Mouse (Mus musculus): ENCODE results near the gene Atp6v0b. TPM values are rescaled to one million over a fixed set of nuclear protein-coding genes. Genes with fewer than 3 reads are reported as not detected.
A peak's percentile ranks its signal among the peaks of the same experiment; 100 is the strongest.

Gene Atp6v0b
- polyA plus RNA-seq, 1 experiment: 137 TPM

DNA sequence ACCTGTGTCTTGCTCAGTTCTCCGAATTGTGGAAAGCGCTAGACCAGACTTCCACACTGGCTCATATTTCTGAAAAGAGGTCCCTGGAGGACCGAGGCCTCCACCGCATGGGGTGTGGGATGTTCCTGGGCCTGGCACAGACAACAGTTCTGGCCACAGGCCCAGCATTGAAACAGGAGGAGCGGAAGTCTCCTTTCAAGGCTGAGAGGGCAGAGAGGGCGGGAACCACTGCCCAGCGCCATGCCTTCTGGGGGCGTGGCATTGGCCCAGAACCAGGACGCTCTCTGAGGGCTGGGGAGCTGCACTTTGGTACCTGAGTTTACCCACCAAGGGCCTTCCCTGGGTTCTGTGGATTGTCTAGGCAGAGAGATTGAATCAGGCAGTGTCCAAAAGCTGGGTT, 21.1 kb downstream of the Atp6v0b start:
- H3K4me1 ChIP-seq (ENCODE audit: control insufficient read depth, insufficient read depth, low read length): peaks cover 4% of the 10 kb centered on the region
- H3K4me3 ChIP-seq (ENCODE audit: insufficient read depth, low read length): no peak overlapping the region
- H3K27ac ChIP-seq (ENCODE audit: insufficient read depth, low read length): no peak overlapping the region
- TF ChIP-seq CTCF (IDR thresholded peaks at IDR 0.05; ENCODE audit: borderline replicate concordance, insufficient read depth, low read length) (no peak), POLR2A (IDR thresholded peaks at IDR 0.05; ENCODE audit: low read depth, low read length) (no peak)

DNA sequence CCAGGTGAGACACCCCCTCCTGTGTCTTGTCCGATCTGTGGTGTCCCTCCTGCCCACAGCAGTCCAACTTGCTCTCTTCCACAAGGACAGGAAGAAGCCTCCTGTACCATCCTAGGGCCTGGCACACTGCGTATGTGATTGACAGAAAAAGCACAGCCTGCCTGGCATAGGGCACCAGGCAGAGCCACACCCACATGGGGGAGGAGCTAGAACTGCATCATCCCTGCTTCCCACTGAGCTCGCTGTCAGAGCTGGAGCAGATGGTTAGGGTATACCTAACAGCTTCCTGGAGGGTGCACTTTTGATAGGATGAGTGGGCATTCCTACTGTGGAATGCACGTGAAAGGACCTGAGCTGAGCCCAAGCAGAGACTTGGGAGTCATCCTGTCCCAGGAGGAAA, 24.3 kb downstream of the Atp6v0b start:
- Histone ChIP-seq H3K4me1 (ENCODE audit: control insufficient read depth, insufficient read depth, low read length) (peaks cover 4% of the 10 kb centered on the region), H3K27ac (ENCODE audit: insufficient read depth, low read length) (no peak overlapping the region), H3K4me3 (ENCODE audit: insufficient read depth, low read length) (no peak overlapping the region)
- TF ChIP-seq POLR2A (IDR thresholded peaks at IDR 0.05; ENCODE audit: low read depth, low read length) (no peak), CTCF (IDR thresholded peaks at IDR 0.05; ENCODE audit: borderline replicate concordance, insufficient read depth, low read length) (no peak)

DNA sequence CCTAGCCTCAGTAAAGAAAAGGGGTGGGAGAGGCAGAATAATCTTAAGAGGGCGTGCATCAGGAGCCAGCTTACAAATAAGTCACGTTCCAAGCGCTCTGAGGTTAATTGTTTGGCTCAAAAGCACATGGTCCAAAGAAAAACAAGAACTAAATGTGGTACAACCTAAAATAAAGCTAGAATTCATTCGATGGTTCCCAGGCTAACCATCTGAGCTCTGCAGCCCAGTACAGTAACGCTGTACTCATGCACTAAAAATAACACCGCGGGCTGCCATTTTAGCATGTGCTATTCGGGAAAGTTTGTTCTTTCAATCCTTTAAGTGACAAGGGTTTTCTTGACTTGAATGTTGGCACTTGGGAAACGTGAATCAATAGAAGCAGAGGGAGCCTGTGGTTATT, 26.6 kb downstream of the Atp6v0b start:
- TF ChIP-seq POLR2A (IDR thresholded peaks at IDR 0.05; ENCODE audit: low read depth, low read length): no peak
- no peak for TF ChIP-seq CTCF (IDR thresholded peaks at IDR 0.05; ENCODE audit: borderline replicate concordance, insufficient read depth, low read length)
- Histone ChIP-seq H3K4me1 (ENCODE audit: control insufficient read depth, insufficient read depth, low read length) (no peaks in the 10 kb centered on the region), H3K4me3 (ENCODE audit: insufficient read depth, low read length) (no peak overlapping the region), H3K27ac (ENCODE audit: insufficient read depth, low read length) (no peak overlapping the region)

DNA sequence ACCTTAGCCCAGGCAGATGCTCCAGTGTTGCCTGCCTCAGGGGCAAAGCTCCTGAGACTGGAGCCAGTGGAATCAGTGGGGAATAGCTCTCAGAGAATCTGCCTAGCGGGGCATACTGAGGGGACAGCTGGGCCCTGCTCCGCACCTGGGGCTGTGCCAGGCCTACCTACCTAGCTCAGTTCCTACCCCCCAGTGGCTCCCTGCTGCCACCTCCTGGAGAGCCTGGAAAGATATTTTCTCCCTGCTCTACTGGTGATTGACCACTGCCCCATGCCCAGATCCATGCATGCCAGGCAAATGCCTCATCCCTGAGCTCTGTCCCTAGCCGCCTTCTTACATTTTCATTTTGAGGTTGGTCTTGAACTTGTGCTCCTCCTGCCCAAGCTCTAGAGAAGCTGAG, 28.3 kb downstream of the Atp6v0b start:
- Histone ChIP-seq H3K27ac (ENCODE audit: insufficient read depth, low read length) (no peak overlapping the region), H3K4me3 (ENCODE audit: insufficient read depth, low read length) (no peak overlapping the region), H3K4me1 (ENCODE audit: control insufficient read depth, insufficient read depth, low read length) (no peaks in the 10 kb centered on the region)
- TF ChIP-seq CTCF (IDR thresholded peaks at IDR 0.05; ENCODE audit: borderline replicate concordance, insufficient read depth, low read length) (0 out of 2 replicates have a peak, but pooled peaks have one; percentile 15), POLR2A (IDR thresholded peaks at IDR 0.05; ENCODE audit: low read depth, low read length) (no peak)

DNA sequence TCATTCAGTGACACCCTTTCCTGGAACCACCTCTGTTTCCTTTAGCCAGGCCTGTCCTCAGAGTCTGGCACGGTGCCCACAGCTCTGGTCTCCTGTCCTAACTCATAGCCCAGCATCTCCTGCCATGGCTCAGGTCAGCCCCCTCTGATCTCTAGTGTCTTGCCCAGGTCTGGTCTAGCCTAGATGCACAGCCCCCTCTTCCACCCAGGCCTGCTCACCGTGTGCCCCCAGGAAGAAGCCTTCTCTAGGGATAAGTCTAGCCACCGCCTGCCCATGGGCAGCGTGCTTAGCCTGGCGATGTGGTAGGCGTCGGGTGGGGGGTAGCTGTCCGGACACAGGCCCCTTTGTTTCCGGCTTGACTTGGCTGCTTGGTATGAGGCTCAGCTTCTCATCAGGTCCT, 32.0 kb downstream of the Atp6v0b start:
- Histone ChIP-seq H3K4me3 (ENCODE audit: insufficient read depth, low read length) (no peak overlapping the region), H3K27ac (ENCODE audit: insufficient read depth, low read length) (no peak overlapping the region), H3K4me1 (ENCODE audit: control insufficient read depth, insufficient read depth, low read length) (no peaks in the 10 kb centered on the region)
- TF ChIP-seq CTCF (IDR thresholded peaks at IDR 0.05; ENCODE audit: borderline replicate concordance, insufficient read depth, low read length) (no peak), POLR2A (IDR thresholded peaks at IDR 0.05; ENCODE audit: low read depth, low read length) (no peak)

DNA sequence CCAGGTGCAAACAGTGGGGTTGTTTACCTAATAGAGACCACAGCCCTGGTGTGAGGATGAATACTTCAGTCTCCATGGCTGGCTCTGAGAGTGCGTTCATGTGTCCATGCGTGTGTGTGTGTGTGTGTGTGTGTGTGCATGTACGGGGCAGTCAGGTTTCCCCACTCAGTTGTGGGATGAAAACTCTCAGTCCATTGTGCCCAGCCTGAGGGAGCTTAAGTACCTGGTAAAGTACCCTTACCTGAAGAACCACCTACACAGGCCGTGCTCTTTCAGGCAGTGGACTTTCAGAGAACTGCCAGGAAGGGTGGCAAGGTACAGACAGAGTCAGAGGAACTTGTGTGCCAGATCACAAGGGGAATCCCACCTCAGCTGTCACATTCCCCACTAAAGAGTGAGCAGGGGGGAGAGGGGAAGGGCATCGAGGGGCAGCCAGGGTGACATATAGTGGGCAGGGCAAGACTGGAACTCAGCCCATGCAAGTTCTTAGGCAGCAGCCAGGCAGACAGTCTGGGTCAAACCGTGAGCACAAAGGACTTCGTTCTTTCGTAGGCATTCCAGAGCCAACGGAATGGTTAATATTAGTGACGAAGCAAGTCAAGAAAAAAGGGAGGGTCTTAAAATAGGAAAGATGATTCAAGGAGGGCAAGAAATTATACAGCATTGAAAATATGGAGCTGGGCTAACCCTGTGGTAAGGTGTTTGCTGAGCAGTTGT, 34.8 kb downstream of the Atp6v0b start:
- Histone ChIP-seq H3K4me1 (ENCODE audit: control insufficient read depth, insufficient read depth, low read length) (no peaks in the 10 kb centered on the region), H3K4me3 (ENCODE audit: insufficient read depth, low read length) (no peak overlapping the region), H3K27ac (ENCODE audit: insufficient read depth, low read length) (no peak overlapping the region)
- TF ChIP-seq CTCF (IDR thresholded peaks at IDR 0.05; ENCODE audit: borderline replicate concordance, insufficient read depth, low read length) (no peak), POLR2A (IDR thresholded peaks at IDR 0.05; ENCODE audit: low read depth, low read length) (no peak)

DNA sequence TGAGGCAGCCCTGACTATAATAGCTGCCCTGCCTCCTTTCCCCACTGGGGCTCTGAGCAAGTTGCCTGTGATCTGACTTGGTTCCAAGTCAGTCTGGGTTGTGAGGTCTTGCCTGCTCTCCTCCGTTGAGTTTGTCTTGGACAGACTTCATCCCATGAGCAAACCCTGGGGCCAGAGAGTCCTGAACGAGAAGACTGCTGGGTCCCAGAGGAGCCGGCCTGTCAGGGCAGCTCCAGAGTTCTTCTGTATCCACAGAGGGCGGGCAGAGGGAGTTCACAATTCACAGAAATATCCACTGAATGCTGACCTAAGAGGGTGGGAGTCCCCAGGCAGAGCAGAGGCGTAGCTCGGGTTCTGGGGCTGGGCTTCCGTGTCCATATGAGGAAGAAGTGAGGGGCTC, 36.3 kb downstream of the Atp6v0b start:
- Histone ChIP-seq H3K4me1 (ENCODE audit: control insufficient read depth, insufficient read depth, low read length) (no peaks in the 10 kb centered on the region), H3K4me3 (ENCODE audit: insufficient read depth, low read length) (no peak overlapping the region), H3K27ac (ENCODE audit: insufficient read depth, low read length) (no peak overlapping the region)
- TF ChIP-seq POLR2A (IDR thresholded peaks at IDR 0.05; ENCODE audit: low read depth, low read length): no peak

DNA sequence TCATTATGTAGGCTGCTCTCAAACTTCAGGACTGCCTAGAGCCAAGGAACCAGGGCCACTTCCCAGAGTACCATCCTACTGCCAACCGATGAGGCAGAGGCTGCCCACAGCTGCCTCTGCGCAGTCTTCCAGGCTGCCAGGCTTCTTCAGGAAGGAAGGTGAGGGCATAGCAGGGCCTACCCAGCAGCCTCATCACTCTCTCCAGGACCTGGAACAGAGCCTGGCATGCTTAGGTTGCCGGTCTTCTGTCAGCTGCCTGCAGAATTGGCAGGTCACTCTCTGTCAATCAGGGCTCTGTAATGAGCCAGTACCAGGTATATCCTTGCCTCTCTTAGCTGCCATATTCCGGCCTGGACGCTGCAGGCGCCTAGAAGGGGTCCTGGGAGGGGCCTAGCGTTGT, 37.0 kb downstream of the Atp6v0b start:
- Histone ChIP-seq H3K4me3 (ENCODE audit: insufficient read depth, low read length) (no peak overlapping the region), H3K4me1 (ENCODE audit: control insufficient read depth, insufficient read depth, low read length) (no peaks in the 10 kb centered on the region), H3K27ac (ENCODE audit: insufficient read depth, low read length) (no peak overlapping the region)
- no peak for TF ChIP-seq POLR2A (IDR thresholded peaks at IDR 0.05; ENCODE audit: low read depth, low read length)
- TF ChIP-seq CTCF (IDR thresholded peaks at IDR 0.05; ENCODE audit: borderline replicate concordance, insufficient read depth, low read length): no peak

DNA sequence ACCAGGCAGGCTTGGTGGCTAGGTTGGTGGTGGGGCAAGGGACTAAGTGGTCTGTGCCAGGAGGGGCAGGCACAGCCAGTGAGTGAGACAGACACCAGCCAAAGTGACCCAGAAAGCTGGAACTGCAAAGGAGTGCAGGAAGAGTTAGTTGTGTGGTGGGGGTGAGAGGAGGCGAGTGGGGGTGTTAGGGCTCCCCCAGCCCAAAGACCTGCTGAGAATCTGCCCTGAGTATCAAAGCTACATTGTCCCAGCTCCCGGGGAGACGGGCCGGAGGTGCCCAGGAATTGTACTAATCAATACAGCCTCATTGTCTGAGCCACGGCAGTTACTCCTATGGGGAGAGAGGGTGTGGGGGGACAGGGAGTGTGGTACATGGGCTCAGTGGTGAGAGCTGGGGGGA, 37.6 kb downstream of the Atp6v0b start:
- no peak overlapping the region for H3K27ac ChIP-seq (ENCODE audit: insufficient read depth, low read length)
- no peak overlapping the region for H3K4me3 ChIP-seq (ENCODE audit: insufficient read depth, low read length)
- H3K4me1 ChIP-seq (ENCODE audit: control insufficient read depth, insufficient read depth, low read length): no peaks in the 10 kb centered on the region
- no peak for TF ChIP-seq CTCF (IDR thresholded peaks at IDR 0.05; ENCODE audit: borderline replicate concordance, insufficient read depth, low read length)
- no peak for TF ChIP-seq POLR2A (IDR thresholded peaks at IDR 0.05; ENCODE audit: low read depth, low read length)

DNA sequence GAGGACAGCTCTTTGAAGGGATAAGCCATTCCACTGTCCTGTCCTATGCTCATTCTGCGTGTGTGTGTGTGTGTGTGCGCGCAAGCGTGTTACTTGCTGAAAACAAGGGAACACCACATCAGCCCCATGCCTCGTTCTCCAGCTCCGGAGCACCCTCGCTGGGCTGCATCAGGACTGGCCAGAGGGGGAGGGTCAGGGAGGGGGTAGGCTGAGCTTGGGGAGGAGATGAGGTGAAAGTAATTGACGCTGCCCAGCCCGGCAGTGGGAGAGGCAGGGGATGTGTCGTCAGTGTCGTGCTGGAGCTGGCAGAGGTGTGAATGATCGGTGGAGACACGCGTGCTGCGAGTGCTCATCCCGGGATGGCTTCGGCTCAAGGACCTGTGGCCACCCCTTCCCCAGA, 38.1 kb downstream of the Atp6v0b start:
- Histone ChIP-seq H3K27ac (ENCODE audit: insufficient read depth, low read length) (no peak overlapping the region), H3K4me1 (ENCODE audit: control insufficient read depth, insufficient read depth, low read length) (no peaks in the 10 kb centered on the region), H3K4me3 (ENCODE audit: insufficient read depth, low read length) (no peak overlapping the region)
- TF ChIP-seq CTCF (IDR thresholded peaks at IDR 0.05; ENCODE audit: borderline replicate concordance, insufficient read depth, low read length): no peak
- no peak for TF ChIP-seq POLR2A (IDR thresholded peaks at IDR 0.05; ENCODE audit: low read depth, low read length)

Measured in embryonic fibroblast, embryonic 13.5 days (primary cell).